Mouse (Mus musculus): ENCODE results near the gene Frmd8.

Gene Frmd8

GRCm38 (mm10) chr19:5803881-5804279 is 71.2 kb downstream of the Frmd8 start:
- no peak for DNase-seq

- peak; percentile 99 for DNase-seq
Observed at GRCm38 (mm10) chr19:5803041-5803880, 71.8 kb downstream of the Frmd8 start.

DNA sequence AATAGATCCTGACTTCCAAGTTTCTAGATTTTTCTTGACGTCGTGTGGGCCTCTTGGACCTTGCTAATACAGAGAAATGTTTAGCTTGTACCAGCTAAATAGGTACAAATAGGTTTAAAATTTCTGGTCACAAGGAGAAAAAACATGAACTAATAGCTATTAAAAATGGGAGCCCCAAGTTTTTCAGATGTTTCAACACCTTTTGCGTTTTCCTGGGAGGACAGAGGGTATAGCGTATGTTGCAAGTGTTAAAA is 72.4 kb downstream of the Frmd8 start:
- no peak for DNase-seq

DNA sequence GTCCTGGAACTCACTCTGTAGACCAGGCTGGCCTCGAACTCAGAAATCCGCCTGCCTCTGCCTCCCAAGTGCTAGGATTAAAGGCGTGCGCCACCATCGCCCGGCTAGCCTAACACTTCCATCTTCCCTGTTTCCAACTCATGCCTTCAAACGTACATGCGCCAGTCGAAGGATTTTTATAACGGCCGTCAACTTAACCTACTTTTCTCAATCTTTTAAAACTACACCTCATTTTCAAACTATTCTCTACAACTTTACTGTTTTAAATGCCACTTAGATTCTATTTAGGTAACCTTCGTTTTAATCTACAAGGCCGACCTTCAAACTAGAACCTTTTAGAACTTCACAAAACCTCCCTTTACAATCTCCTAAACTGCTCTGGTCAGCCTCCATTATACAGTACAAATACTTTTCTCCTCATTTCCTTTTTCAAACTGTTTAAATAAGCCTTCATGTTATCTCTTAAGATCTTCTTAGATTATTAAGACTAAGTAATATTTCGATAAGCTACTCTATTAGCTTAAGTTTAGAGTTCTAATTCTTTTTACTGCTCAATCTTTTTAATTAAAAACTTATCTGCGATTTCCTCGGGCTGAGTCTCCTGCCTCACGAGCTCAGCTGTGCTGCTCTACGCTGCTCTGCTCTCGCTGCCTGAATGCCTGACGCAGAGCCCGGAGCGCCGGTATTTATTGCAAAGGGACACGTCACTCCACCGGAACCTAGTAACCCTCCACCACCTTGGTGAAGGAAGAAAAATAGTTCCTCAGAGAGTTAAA is 72.9 kb downstream of the Frmd8 start:
- peak; percentile 96 for DNase-seq

- no peak for DNase-seq
Observed at GRCm38 (mm10) chr19:5801432-5801964, 73.6 kb downstream of the Frmd8 start.

DNA sequence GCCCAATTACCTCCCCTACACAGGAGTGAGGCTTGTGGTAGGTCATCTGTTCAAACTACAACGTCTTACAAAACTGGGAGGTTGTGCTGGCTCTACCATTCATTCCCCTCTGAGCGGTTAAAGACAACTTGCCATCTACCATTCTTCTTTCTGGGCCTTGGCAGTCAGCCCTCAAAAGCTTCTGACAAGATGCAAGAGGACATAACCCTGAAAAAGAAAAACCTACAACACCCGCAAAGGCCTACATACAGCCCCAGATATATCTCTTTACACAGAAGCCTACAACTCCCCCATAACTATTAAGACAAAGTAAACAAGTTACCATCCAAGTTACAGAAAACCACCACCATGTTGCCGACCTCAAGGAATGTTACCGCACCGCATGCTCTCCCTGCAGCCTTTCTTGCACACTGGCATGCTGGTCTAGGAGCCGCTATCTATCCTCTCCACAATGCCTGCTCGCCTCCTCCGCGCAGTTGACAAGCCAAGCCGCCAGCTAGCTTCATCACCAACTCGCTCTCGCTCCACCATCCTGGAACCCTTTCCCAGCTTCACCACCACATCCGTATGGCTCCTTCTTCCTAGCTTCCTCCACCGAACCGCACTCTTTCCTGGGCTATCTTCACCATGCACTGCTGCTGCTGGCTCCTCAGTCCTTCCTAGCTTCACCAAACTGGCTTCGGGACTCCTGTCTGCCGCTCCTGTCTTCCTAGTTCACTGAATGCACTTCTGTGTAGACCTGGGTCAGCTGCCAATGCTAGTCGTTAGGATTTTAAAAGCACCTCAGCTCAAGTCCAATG is 74.2 kb downstream of the Frmd8 start:
- DNase-seq = no peak

DNA sequence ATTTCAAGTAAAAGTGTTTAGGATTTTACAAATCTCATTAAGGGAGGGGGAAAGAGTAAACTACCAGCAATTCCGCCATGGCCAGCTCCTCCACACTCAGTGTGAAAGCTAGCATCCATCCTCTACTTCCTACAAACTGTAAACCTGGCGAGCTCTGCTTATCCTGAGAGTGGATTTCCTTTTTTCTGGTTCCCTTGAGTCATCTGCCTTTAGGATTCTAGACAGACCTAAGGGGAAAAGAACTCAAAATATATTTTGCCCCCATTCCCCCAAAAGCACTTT is 74.8 kb downstream of the Frmd8 start:
- DNase-seq = no peak

Data from embryo, embryonic 11 days (tissue).